Mouse (Mus musculus) midbrain, embryonic 12.5 days (tissue): ENCODE data around the gene Cdh11. TPM values are rescaled to one million over a fixed set of nuclear protein-coding genes. Genes with fewer than 3 reads are reported as not detected.
A peak's percentile ranks its signal among the peaks of the same experiment; 100 is the strongest.

Experiments used
- ATAC-seq: fragments of 200-750 bp; cut with Nextera tagmentation; 2 replicates; pipeline ENCODE4 v1.8.0; 2017; ENCODE audit warnings: low read depth, moderate TSS enrichment, moderate library complexity; ENCODE audit not compliant: low FRiP score
- H3K27ac ChIP-seq: fragments of 300-500 bp; sonication (generic); replicated peaks from 2 replicates; pipeline ENCODE4 v1.5.1; 2016; ENCODE audit warnings: mild to moderate bottlenecking
- H3K27me3 ChIP-seq: fragments of 300-500 bp; sonication (generic); 2 replicates; pipeline ENCODE4 v1.6.1; 2016; ENCODE audit warnings: mild to moderate bottlenecking
- H3K36me3 ChIP-seq: fragments of 300-500 bp; sonication (generic); 2 replicates; pipeline ENCODE4 v1.6.1; 2016
- H3K4me1 ChIP-seq: fragments of 300-500 bp; sonication (generic); 2 replicates; pipeline ENCODE4 v1.6.1; 2016
- H3K4me2 ChIP-seq: fragments of 300-500 bp; sonication (generic); replicated peaks from 2 replicates; pipeline ENCODE4 v1.6.1; 2016; ENCODE audit warnings: mild to moderate bottlenecking, moderate library complexity
- H3K4me3 ChIP-seq: fragments of 300-500 bp; sonication (generic); 2 replicates; pipeline ENCODE4 v1.5.1; 2016; ENCODE audit warnings: mild to moderate bottlenecking
- H3K9ac ChIP-seq: fragments of 300-500 bp; sonication (generic); replicated peaks from 2 replicates; pipeline ENCODE4 v1.6.1; 2016; ENCODE audit warnings: mild to moderate bottlenecking, moderate library complexity
- H3K9me3 ChIP-seq: fragments of 300-500 bp; sonication (generic); 2 replicates; pipeline ENCODE4 v1.6.1; 2016; ENCODE audit warnings: mild to moderate bottlenecking
- WGBS: fragments of 180-500 bp; shearing (Covaris S2); methylation state at CpG from one replicate; pipeline ENCODE4 v1.1.7; 2016; 5-methylcytosine and 5-hydroxymethylcytosine counted together
- polyA plus RNA-seq: library from polyadenylated mRNA; unstranded; fragments of >200 nt; fragmentation: Nextera tagmentation; extraction: Ambion mirVana; gene quantifications from 2 replicates; pipeline ENCODE4 v1.2.1, GENCODE M21; 2016

Cdh11 gene
- polyA plus RNA-seq = 64.3 and 82.9 TPM in 2 replicates

DNA sequence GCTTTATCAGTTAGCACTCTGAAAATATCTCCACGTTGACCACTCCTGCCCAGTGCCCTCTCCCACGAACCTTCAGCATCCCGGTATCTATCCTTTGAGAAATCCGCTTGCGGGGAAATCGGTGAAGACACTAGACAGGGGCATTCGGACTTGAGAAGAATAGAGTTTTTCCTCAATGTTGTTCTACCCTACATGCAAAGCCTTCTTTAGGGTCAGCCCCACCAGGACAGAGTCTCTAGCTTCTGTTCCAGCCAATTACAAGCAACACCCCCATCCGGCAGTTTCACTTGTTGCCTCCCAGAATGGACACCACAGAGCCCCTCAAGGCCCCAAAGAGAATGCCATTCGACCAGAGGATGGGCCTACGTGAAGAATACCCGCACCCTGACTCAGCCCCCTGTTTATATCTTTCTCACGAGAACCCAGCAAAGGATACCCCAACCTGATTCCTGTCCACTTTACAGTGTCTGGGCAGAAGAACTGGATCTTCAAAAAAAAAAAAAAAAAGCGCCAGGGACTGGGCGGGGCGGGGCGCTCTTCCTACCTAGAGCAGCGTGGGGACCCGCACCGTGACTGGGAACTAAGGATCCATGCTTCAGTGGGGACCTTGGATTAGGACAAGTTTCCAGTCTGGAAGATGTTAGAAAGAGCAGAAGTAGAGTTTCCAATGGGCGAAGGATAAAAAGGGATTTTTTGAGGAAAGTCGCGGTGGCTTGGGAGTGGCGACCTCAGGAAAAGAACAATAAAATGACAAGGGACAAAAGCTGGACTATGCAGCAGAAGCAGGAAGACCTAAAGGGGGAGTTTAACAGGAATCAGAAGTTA lies at the start of gene Cdh11:
Gene Cdh11, minus strand, starts transcription at position 51 of the 825 bp plus-strand sequence.
- H3K4me1 ChIP-seq = peaks cover 23% of the 10 kb centered on the region
- peak within 1 kb of the TSS; percentile 83 for H3K9ac ChIP-seq
- H3K27ac ChIP-seq = peak within 1 kb of the TSS; percentile 90
- H3K9me3 ChIP-seq = no peaks in the 10 kb centered on the region
- peak within 1 kb of the TSS; percentile 72 for H3K4me3 ChIP-seq
- no peaks in the 10 kb centered on the region for H3K36me3 ChIP-seq
- peak within 1 kb of the TSS; percentile 87 for H3K4me2 ChIP-seq
- peaks cover 49% of the 10 kb centered on the region for H3K27me3 ChIP-seq
- 0 out of 2 replicates have a peak, but pooled peaks have one; percentile 0 for ATAC-seq
- WGBS = 1% methylated on average over 23 of the region's 23 CpGs

DNA sequence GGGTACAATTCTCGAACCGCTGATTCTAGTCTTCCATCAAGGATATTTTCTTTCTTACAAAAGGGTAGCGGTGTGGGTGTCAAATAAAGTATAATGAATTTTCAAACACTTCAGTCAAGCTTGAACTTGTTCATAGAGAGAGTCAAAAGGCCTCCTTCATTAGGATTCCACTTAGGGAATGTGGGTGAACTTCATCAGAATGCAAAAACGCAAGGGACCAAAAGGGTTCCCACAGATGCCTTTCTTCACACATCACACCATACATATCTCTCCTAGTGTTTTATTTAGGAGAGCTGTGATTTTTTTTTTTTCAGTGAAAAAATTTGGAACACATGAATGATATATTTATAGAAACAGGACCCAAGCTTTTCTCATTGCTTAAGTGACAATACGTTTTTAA lies 28.5 kb upstream of the Cdh11 start:
- WGBS = 43% methylated on average over 5 of the region's 5 CpGs
- 0 out of 2 replicates have a peak, but pooled peaks cover 4% of the 10 kb centered on the region for H3K4me1 ChIP-seq
- no peak overlapping the region for H3K27ac ChIP-seq
- H3K36me3 ChIP-seq = no peaks in the 10 kb centered on the region
- H3K27me3 ChIP-seq = no peaks in the 10 kb centered on the region
- H3K4me2 ChIP-seq = no peak overlapping the region
- H3K4me3 ChIP-seq = no peak overlapping the region
- no peak for ATAC-seq
- no peak overlapping the region for H3K9ac ChIP-seq
- no peaks in the 10 kb centered on the region for H3K9me3 ChIP-seq

DNA sequence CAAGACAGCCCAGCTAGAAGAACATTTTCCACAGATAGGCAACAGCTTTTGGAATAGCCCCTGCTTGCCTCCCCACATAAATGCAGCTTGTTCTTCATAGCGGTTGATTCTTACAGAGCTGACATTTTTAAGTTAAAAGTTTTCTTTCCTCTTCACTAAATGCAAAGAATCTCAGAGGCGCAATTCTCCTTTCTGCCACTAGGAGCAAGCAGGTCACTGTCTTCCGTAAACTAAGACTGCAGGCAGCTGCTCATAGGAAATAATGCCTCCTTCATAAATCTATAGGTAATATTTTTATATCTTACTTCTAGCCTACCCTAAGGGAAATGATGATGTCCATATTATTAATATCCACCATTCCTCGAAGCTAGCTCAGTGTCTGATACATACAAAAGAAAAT lies 4.9 kb upstream of the Cdh11 start:
- H3K27me3 ChIP-seq = peaks cover 44% of the 10 kb centered on the region
- no peak overlapping the region for H3K4me2 ChIP-seq
- no peak for ATAC-seq
- H3K9ac ChIP-seq = no peak overlapping the region
- no peak overlapping the region for H3K27ac ChIP-seq
- H3K9me3 ChIP-seq = no peaks in the 10 kb centered on the region
- WGBS = 28% methylated on average over 4 of the region's 4 CpGs
- H3K4me3 ChIP-seq = no peak overlapping the region
- H3K36me3 ChIP-seq = no peaks in the 10 kb centered on the region
- H3K4me1 ChIP-seq = peaks cover 16% of the 10 kb centered on the region

DNA sequence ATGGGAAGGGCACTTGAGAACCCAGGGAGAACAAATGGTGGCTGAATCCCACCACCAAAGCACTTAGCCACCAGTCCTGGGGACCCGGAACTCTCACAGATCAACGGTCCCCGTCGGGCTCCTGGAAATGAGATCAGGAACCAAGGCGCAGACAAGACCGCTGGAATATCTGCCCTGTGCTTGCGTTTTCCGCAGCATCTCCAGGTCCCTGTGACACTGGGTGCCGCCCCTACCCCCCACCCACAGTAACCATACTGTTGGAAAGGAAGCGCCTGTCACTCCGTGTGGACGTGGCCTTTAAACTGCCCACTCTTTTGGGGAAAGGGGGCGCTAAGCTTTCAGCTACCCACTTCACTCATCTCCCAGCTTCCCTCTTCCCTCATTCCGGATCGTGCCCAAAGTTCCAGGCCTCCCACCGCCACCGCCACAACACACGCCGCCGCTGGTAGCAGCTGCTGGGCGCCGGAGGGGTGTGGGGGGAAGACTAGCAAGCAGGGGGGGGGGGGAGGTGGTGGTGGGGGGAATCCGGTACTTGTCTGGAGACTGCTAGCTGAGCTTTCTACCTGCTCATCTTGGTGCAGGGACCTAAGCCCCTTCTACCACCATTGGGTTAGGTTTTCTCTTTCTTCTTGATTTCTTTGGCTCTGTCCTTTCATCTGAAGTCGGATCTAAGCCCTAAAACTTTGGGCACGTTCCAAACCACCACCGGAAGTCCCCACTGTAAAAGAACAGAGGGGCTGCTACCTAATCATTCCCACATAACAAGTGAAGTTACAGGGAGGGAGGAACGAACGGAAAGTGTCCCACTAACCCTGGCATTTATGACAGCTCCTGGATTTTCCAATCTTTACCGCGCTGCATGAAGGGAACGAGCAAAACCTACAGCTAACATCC lies 1.3 kb upstream of the Cdh11 start:
- H3K9me3 ChIP-seq = no peaks in the 10 kb centered on the region
- H3K4me1 ChIP-seq = peaks cover 23% of the 10 kb centered on the region
- no peak overlapping the region for H3K27ac ChIP-seq
- H3K4me2 ChIP-seq = peak overlapping the region; percentile 87
- WGBS = 5% methylated on average over 31 of the region's 31 CpGs
- ATAC-seq = no peak
- peak overlapping the region; percentile 44 for H3K9ac ChIP-seq
- H3K27me3 ChIP-seq = peaks cover 49% of the 10 kb centered on the region
- H3K4me3 ChIP-seq = peak overlapping the region; percentile 72
- H3K36me3 ChIP-seq = no peaks in the 10 kb centered on the region

DNA sequence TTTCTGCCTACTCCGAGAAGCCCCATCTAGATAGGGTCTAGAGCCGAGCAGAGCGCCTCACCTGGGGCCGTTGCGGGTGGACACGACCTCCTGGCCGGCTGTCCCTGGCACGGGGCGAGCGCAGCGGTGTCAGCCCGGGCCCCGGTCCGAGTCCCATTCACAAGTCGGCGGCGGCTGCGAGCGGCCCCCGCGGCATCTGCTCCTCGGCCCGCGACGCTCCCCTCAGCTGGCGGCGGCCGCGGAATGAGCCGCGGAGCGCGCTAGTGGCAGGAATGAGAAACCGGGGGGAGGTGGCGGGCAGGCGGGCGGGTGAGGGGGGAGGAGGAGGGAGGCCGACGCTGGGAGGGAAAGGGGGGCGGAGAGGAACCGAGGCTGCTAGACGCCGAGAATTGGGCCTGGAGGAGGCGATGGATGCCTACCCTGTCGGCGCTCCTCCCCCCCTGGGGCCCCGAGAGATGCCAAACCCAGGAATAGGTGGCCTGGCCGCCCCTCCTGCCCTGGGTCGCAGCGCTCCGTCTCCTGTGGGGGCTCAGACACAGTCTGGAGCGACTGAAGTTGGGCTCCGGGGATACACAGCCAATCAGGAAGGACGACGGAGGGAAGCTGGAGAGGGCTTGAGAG lies 497 bp downstream of the Cdh11 start:
- H3K4me2 ChIP-seq = peak overlapping the region; percentile 87
- ATAC-seq = peak; percentile 81
- peaks cover 47% of the 10 kb centered on the region for H3K27me3 ChIP-seq
- peak overlapping the region; percentile 83 for H3K9ac ChIP-seq
- under 1% methylated on average over 49 of the region's 55 CpGs for WGBS
- peak overlapping the region; percentile 72 for H3K4me3 ChIP-seq
- H3K27ac ChIP-seq = peak overlapping the region; percentile 90
- peaks cover 26% of the 10 kb centered on the region for H3K4me1 ChIP-seq
- H3K36me3 ChIP-seq = no peaks in the 10 kb centered on the region
- no peaks in the 10 kb centered on the region for H3K9me3 ChIP-seq

DNA sequence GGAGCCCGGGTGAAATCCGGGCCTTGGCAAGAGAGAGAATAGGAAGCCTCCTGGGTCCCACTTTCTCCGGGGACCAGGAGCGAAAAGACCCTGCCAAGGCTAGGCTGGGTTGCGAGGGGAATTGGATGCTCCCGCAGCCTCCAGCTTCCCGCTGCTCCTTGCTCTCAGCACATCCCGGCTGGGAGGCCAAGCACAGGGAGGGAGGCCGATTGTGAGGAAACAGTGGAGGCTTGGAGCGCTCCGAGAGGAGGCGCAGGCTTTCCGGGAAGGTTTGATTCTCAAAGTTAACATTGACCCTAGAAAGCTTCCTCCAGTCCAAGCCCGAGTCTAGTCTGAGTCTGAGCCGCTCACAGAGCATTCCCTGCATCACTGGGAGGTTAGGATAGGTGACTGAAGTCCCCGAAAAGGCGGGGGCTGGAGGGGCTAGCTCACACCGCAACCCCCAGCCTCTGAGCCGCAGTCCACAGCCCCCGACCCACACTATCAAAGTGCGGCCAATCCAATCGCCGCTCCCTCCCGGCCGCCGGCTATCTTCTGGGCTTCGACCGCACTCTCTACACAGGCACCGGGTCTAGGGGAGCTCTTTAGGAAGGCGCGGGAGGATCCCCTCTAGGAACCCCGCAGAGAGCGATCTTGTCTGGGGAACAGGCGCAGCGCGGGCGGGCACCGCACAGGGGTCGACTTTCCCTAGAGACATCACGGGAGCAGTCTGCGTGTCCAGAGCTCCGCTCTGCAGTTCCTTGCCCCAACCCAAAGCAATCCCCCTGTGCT lies 1.4 kb downstream of the Cdh11 start:
- peaks cover 48% of the 10 kb centered on the region for H3K27me3 ChIP-seq
- peak overlapping the region; percentile 72 for H3K4me3 ChIP-seq
- no peaks in the 10 kb centered on the region for H3K36me3 ChIP-seq
- ATAC-seq = peak; percentile 60
- H3K4me1 ChIP-seq = peaks cover 29% of the 10 kb centered on the region
- H3K4me2 ChIP-seq = peak overlapping the region; percentile 87
- 0% methylated on average over 42 of the region's 42 CpGs for WGBS
- peak overlapping the region; percentile 90 for H3K27ac ChIP-seq
- no peaks in the 10 kb centered on the region for H3K9me3 ChIP-seq
- H3K9ac ChIP-seq = peak overlapping the region; percentile 83

DNA sequence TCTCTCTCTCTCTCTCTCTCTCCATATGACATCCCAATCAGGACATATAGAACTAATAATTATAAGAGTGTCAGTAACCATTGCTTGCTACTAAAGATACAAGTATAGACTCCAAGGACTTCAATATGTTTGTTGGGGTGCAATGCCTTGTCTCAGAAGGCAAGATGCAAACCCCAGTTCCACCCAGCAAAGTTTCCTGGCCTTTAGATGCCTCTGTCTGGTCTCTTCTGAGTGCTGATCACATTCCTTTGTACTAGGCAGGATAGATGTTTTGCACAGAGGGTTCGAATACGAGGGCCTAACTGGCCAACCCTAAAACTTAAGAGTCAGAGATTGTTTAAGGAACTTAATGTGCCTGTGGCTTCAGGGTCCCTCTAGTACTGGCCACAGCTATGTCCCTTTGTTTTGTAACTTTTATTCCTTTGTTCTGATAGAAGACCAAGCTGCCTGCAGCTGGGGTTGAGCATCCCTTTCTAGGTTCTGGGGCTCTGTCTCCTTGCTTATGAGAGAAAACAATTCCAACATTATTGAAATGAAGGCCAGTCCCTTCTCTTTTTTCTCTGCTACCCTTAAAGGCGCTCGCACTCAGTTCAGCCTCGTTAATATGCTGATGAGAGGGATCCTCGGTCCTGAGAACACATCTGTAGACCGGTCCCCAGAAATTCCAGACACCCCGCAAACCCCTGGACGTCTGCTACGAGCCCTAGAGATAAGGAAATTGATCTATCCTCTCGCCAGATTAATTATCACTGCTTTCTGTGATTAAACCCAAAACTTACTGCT lies 2.5 kb downstream of the Cdh11 start:
- Histone ChIP-seq H3K4me2 (peak overlapping the region; percentile 87), H3K27ac (peak overlapping the region; percentile 90), H3K9me3 (no peaks in the 10 kb centered on the region), H3K36me3 (no peaks in the 10 kb centered on the region), H3K27me3 (peaks cover 40% of the 10 kb centered on the region), H3K4me1 (peaks cover 30% of the 10 kb centered on the region), H3K4me3 (peak overlapping the region; percentile 72), H3K9ac (peak overlapping the region; percentile 83)
- ATAC-seq = no peak
- 3% methylated on average over 11 of the region's 11 CpGs for WGBS

DNA sequence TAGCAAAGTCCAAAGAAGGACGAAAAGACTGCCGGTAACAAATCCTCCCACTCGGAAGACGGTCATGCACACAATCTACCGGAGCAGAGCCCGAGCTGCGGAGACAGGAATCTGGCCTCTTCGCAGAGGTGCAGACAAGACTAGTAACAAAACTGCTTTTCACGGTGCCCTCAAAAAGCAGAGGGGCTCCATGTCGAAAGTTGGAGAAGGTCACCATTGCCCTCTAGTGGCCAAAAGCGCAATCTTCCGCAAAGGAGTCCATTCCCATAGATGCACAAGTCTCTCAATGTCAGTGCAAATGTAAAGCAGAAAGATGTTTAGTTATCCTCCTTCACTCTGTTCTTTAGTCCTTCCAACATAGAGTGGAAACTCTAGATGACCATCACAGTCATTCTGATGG lies 4.5 kb downstream of the Cdh11 start:
- Histone ChIP-seq H3K27me3 (peaks cover 20% of the 10 kb centered on the region), H3K36me3 (0 out of 2 replicates have a peak, but pooled peaks cover 1% of the 10 kb centered on the region), H3K27ac (no peak overlapping the region), H3K9me3 (no peaks in the 10 kb centered on the region), H3K4me2 (peak overlapping the region; percentile 59), H3K9ac (peak overlapping the region; percentile 44; the same call in 1 of the 2 replicates), H3K4me1 (peaks cover 26% of the 10 kb centered on the region), H3K4me3 (peak overlapping the region; percentile 36)
- WGBS = 2% methylated on average over 12 of the region's 12 CpGs
- ATAC-seq = no peak

DNA sequence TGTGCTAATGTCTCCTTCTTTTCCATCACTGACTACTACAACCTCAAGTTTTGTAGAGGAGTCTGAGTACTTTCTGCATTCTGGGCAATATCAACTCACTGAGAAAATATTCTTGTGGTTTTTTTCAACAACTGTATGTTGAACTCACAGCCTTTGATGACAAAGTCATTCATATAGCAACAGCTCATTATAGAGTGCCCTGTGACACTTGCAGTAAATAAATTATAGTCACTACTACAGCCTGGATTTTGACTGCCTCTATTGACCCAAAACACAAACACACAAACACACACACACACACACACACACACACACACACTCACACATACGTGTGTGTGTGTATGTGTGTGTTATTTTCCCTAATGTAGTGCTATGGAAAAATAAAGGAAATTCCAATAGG lies 10.8 kb downstream of the Cdh11 start:
- WGBS = 88% methylated on average over 1 of the region's 1 CpGs

DNA sequence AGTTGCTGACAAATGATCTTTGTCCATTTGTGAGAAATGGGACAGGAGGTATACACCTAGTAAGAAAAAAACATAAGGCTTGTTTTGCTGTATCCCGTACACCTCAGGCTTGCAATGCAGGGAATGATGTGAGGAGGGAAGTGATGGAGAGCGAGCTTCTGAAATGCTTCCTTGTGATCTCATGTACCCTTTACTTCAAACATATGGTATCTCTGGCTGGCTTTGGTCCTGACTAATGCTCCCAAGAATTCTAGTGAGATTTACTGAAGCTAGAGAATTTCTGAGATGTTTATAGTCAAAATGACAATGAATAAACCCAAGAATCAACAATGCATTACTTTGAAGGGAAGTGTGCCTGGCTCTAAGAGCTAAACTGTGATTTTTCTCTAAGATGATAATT lies 14.0 kb downstream of the Cdh11 start:
- Histone ChIP-seq H3K9me3 (no peaks in the 10 kb centered on the region), H3K9ac (no peak overlapping the region), H3K4me3 (no peak overlapping the region), H3K4me2 (no peak overlapping the region), H3K4me1 (peaks cover 14% of the 10 kb centered on the region; the same call in 1 of the 2 replicates), H3K27me3 (no peaks in the 10 kb centered on the region), H3K27ac (no peak overlapping the region), H3K36me3 (0 out of 2 replicates have a peak, but pooled peaks cover 5% of the 10 kb centered on the region)
- ATAC-seq = no peak
- WGBS = 88% methylated on average over 2 of the region's 2 CpGs

More for the DNA sequence above, 10.8 kb downstream of the Cdh11 start:
- H3K4me3 ChIP-seq = no peak overlapping the region
- H3K27ac ChIP-seq = no peak overlapping the region
- H3K27me3 ChIP-seq = peaks cover 7% of the 10 kb centered on the region; the same call in 1 of the 2 replicates
- H3K36me3 ChIP-seq = 0 out of 2 replicates have a peak, but pooled peaks cover 5% of the 10 kb centered on the region
- H3K4me1 ChIP-seq = peaks cover 7% of the 10 kb centered on the region; the same call in 1 of the 2 replicates
- H3K4me2 ChIP-seq = no peak overlapping the region
- H3K9me3 ChIP-seq = no peaks in the 10 kb centered on the region
- no peak overlapping the region for H3K9ac ChIP-seq
- ATAC-seq = no peak
